Mouse (Mus musculus): ENCODE results near the gene Smc1b. TPM values are rescaled to one million over a fixed set of nuclear protein-coding genes. Genes with fewer than 3 reads are reported as not detected.

The Smc1b gene
- polyA plus RNA-seq, 1 experiment: 0.08 TPM

- Histone ChIP-seq H3K36me3 (ENCODE audit: control insufficient read depth, insufficient read depth, low read length) (no peaks in the 10 kb centered on the region), H3K4me1 (ENCODE audit: control insufficient read depth, insufficient read depth, insufficient read length) (no peaks in the 10 kb centered on the region), H3K27ac (ENCODE audit: insufficient read depth, low read length) (no peak overlapping the region), H3K4me3 (ENCODE audit: extremely low read depth, insufficient read depth, insufficient read length) (no peak overlapping the region), H3K27me3 (ENCODE audit: control insufficient read depth, insufficient read depth, low read length) (no peaks in the 10 kb centered on the region)
- TF ChIP-seq POLR2A (IDR thresholded peaks at IDR 0.05; ENCODE audit: low read depth, low read length) (no peak), CTCF (IDR thresholded peaks at IDR 0.05; ENCODE audit: extremely low read depth, insufficient read depth, insufficient read length, insufficient replicate concordance) (no peak)
- WGBS: 93% methylated on average over 10 of the region's 10 CpGs
- DNase-seq (ENCODE audit: low read depth in 1 of 2, low spot score in 2 of 2): no peak
Measured at GRCm38 (mm10) chr15:85141290-85141689, 9.5 kb upstream of the Smc1b start.

GRCm38 (mm10) chr15:85135143-85135542 is 3.4 kb upstream of the Smc1b start:
- H3K36me3 ChIP-seq (ENCODE audit: control insufficient read depth, insufficient read depth, low read length): no peaks in the 10 kb centered on the region
- DNase-seq (ENCODE audit: low read depth in 1 of 2, low spot score in 2 of 2): no peak
- no peaks in the 10 kb centered on the region; the same call in 1 of the 2 replicates for H3K4me1 ChIP-seq (ENCODE audit: control insufficient read depth, insufficient read depth, insufficient read length)
- H3K27ac ChIP-seq (ENCODE audit: insufficient read depth, low read length): no peak overlapping the region
- H3K4me3 ChIP-seq (ENCODE audit: extremely low read depth, insufficient read depth, insufficient read length): no peak overlapping the region
- no peaks in the 10 kb centered on the region; the same call in none of the 2 replicates for H3K27me3 ChIP-seq (ENCODE audit: control insufficient read depth, insufficient read depth, low read length)
- 20% methylated on average over 9 of the region's 9 CpGs for whole genome bisulfite sequencing
- no peak for TF ChIP-seq CTCF (IDR thresholded peaks at IDR 0.05; ENCODE audit: extremely low read depth, insufficient read depth, insufficient read length, insufficient replicate concordance)
- no peak for TF ChIP-seq POLR2A (IDR thresholded peaks at IDR 0.05; ENCODE audit: low read depth, low read length)

GRCm38 (mm10) chr15:85132193-85132520 is 393 bp upstream of the Smc1b start:
- H3K27ac ChIP-seq (ENCODE audit: insufficient read depth, low read length): no peak overlapping the region
- H3K36me3 ChIP-seq (ENCODE audit: control insufficient read depth, insufficient read depth, low read length): no peaks in the 10 kb centered on the region
- H3K27me3 ChIP-seq (ENCODE audit: control insufficient read depth, insufficient read depth, low read length): no peaks in the 10 kb centered on the region; the same call in none of the 2 replicates
- no peak for DNase-seq (ENCODE audit: low read depth in 1 of 2, low spot score in 2 of 2)
- H3K4me1 ChIP-seq (ENCODE audit: control insufficient read depth, insufficient read depth, insufficient read length): no peaks in the 10 kb centered on the region; the same call in 1 of the 2 replicates
- no peak overlapping the region for H3K4me3 ChIP-seq (ENCODE audit: extremely low read depth, insufficient read depth, insufficient read length)
- TF ChIP-seq CTCF (IDR thresholded peaks at IDR 0.05; ENCODE audit: extremely low read depth, insufficient read depth, insufficient read length, insufficient replicate concordance): no peak
- TF ChIP-seq POLR2A (IDR thresholded peaks at IDR 0.05; ENCODE audit: low read depth, low read length): no peak
- WGBS: 50% methylated on average over 10 of the region's 10 CpGs

- no peak overlapping the region for H3K4me3 ChIP-seq (ENCODE audit: extremely low read depth, insufficient read depth, insufficient read length)
- WGBS: 74% methylated on average over 1 of the region's 1 CpGs
- no peaks in the 10 kb centered on the region for H3K4me1 ChIP-seq (ENCODE audit: control insufficient read depth, insufficient read depth, insufficient read length)
- TF ChIP-seq POLR2A (IDR thresholded peaks at IDR 0.05; ENCODE audit: low read depth, low read length): no peak
- no peak for TF ChIP-seq CTCF (IDR thresholded peaks at IDR 0.05; ENCODE audit: extremely low read depth, insufficient read depth, insufficient read length, insufficient replicate concordance)
- H3K27me3 ChIP-seq (ENCODE audit: control insufficient read depth, insufficient read depth, low read length): no peaks in the 10 kb centered on the region
- no peak for DNase-seq (ENCODE audit: low read depth in 1 of 2, low spot score in 2 of 2)
- no peak overlapping the region for H3K27ac ChIP-seq (ENCODE audit: insufficient read depth, low read length)
- H3K36me3 ChIP-seq (ENCODE audit: control insufficient read depth, insufficient read depth, low read length): no peaks in the 10 kb centered on the region
Measured at GRCm38 (mm10) chr15:85085641-85086040, 46.1 kb downstream of the Smc1b start.

- Histone ChIP-seq H3K4me3 (ENCODE audit: extremely low read depth, insufficient read depth, insufficient read length) (no peak overlapping the region), H3K4me1 (ENCODE audit: control insufficient read depth, insufficient read depth, insufficient read length) (no peaks in the 10 kb centered on the region), H3K27me3 (ENCODE audit: control insufficient read depth, insufficient read depth, low read length) (no peaks in the 10 kb centered on the region), H3K36me3 (ENCODE audit: control insufficient read depth, insufficient read depth, low read length) (no peaks in the 10 kb centered on the region), H3K27ac (ENCODE audit: insufficient read depth, low read length) (no peak overlapping the region)
- DNase-seq (ENCODE audit: low read depth in 1 of 2, low spot score in 2 of 2): no peak
- 90% methylated on average over 2 of the region's 2 CpGs for WGBS
- TF ChIP-seq POLR2A (IDR thresholded peaks at IDR 0.05; ENCODE audit: low read depth, low read length) (no peak), CTCF (IDR thresholded peaks at IDR 0.05; ENCODE audit: extremely low read depth, insufficient read depth, insufficient read length, insufficient replicate concordance) (no peak)
Measured at GRCm38 (mm10) chr15:85072651-85073050, 59.1 kb downstream of the Smc1b start.

- Histone ChIP-seq H3K4me3 (ENCODE audit: extremely low read depth, insufficient read depth, insufficient read length) (no peak overlapping the region), H3K36me3 (ENCODE audit: control insufficient read depth, insufficient read depth, low read length) (no peaks in the 10 kb centered on the region), H3K27ac (ENCODE audit: insufficient read depth, low read length) (no peak overlapping the region), H3K4me1 (ENCODE audit: control insufficient read depth, insufficient read depth, insufficient read length) (no peaks in the 10 kb centered on the region), H3K27me3 (ENCODE audit: control insufficient read depth, insufficient read depth, low read length) (no peaks in the 10 kb centered on the region)
- peak; percentile 21 to 28 for DNase-seq (ENCODE audit: low read depth in 1 of 2, low spot score in 2 of 2)
- no peak for TF ChIP-seq CTCF (IDR thresholded peaks at IDR 0.05; ENCODE audit: extremely low read depth, insufficient read depth, insufficient read length, insufficient replicate concordance)
- no peak for TF ChIP-seq POLR2A (IDR thresholded peaks at IDR 0.05; ENCODE audit: low read depth, low read length)
- 20% methylated on average over 2 of the region's 2 CpGs for WGBS
Measured at GRCm38 (mm10) chr15:85070561-85070960, 61.2 kb downstream of the Smc1b start.

GRCm38 (mm10) chr15:85063421-85063820 is 68.3 kb downstream of the Smc1b start:
- no peak overlapping the region for H3K27ac ChIP-seq (ENCODE audit: insufficient read depth, low read length)
- no peak for TF ChIP-seq POLR2A (IDR thresholded peaks at IDR 0.05; ENCODE audit: low read depth, low read length)
- TF ChIP-seq CTCF (IDR thresholded peaks at IDR 0.05; ENCODE audit: extremely low read depth, insufficient read depth, insufficient read length, insufficient replicate concordance): no peak
- 84% methylated on average over 2 of the region's 2 CpGs for WGBS
- H3K4me3 ChIP-seq (ENCODE audit: extremely low read depth, insufficient read depth, insufficient read length): no peak overlapping the region
- no peaks in the 10 kb centered on the region for H3K27me3 ChIP-seq (ENCODE audit: control insufficient read depth, insufficient read depth, low read length)
- DNase-seq (ENCODE audit: low read depth in 1 of 2, low spot score in 2 of 2): no peak
- H3K36me3 ChIP-seq (ENCODE audit: control insufficient read depth, insufficient read depth, low read length): peaks cover 18% of the 10 kb centered on the region
- no peaks in the 10 kb centered on the region for H3K4me1 ChIP-seq (ENCODE audit: control insufficient read depth, insufficient read depth, insufficient read length)
